ENCODE assay signal across 20 mouse cellular contexts in genomic region chr14:61862931-61863330, GRCm38 (mm10).
DNase-seq lines count a peak whose midpoint lies in the region; ATAC-seq and TF ChIP-seq lines count a peak whose summit lies in the region.
"Had no signal": no experiment of that assay in that cellular context is flagged by ENCODE, and none has a peak within 500 bp of the region (broad histone marks: within the 10 kb centered on the region; RNA-seq: fewer than 3 reads in every experiment).

No protein-coding gene starts in this region.

- DNase-seq in midbrain, embryonic 11.5 days (ENCODE audit: low spot score, missing footprints): peak; percentile 21
- peak; percentile 8 for DNase-seq in ES-E14 (ENCODE audit: low read depth, low spot score)
- DNase-seq in ZHBTc4 (ENCODE audit: low read depth, low spot score): peak; percentile 66
- DNase-seq in thymus, postnatal 4 days: no peak
- DNase-seq in thymus, postnatal 0 days (ENCODE audit: low spot score): no peak
- DNase-seq in natural killer cell, adult 2 months (ENCODE audit: low spot score in 2 of 2): no peak
- DNase-seq: adrenal gland, postnatal 10 days; adrenal gland, postnatal 25 days; cerebellum, adult 11-12 months; cerebellum, adult 2 months; cerebellum, adult 9-10 months; cerebellum, postnatal 10 days; cerebellum, postnatal 25 days; forebrain, postnatal 0 days had no signal

- no peak overlapping the region for H3K4me3 ChIP-seq in midbrain, embryonic 11.5 days (ENCODE audit: low read depth, low read length)
- no peak overlapping the region for H3K4me3 ChIP-seq in midbrain, embryonic 15.5 days
- no peak overlapping the region for H3K4me3 ChIP-seq in ES-E14 (ENCODE audit: insufficient read depth in 1 of 2, low read depth in 1 of 2, low read length in 2 of 2, poor library complexity in 1 of 2, severe bottlenecking in 1 of 2)
- H3K4me3 ChIP-seq in embryonic fibroblast, embryonic 13.5 days (ENCODE audit: insufficient read depth, low read length): no peak overlapping the region
- H3K4me3 ChIP-seq: embryonic facial prominence, embryonic 13.5 days; embryonic facial prominence, embryonic 15.5 days; forebrain, embryonic 13.5 days; forebrain, embryonic 15.5 days had no signal

- no peak overlapping the region for H3K9ac ChIP-seq in midbrain, embryonic 11.5 days (ENCODE audit: low read length)
- no peak overlapping the region for H3K9ac ChIP-seq in midbrain, embryonic 15.5 days
- H3K9ac ChIP-seq in ES-E14 (ENCODE audit: insufficient read depth, low read depth, low read length, poor library complexity, severe bottlenecking): no peak overlapping the region
- H3K9ac ChIP-seq: embryonic facial prominence, embryonic 13.5 days; embryonic facial prominence, embryonic 15.5 days; forebrain, embryonic 13.5 days; forebrain, embryonic 15.5 days; forebrain, postnatal 0 days had no signal

- 90% methylated on average over 6 of the region's 6 CpGs for WGBS in midbrain, embryonic 11.5 days
- 89% methylated on average over 6 of the region's 6 CpGs for WGBS in midbrain, embryonic 15.5 days

- H3K4me1 ChIP-seq in midbrain, embryonic 11.5 days (ENCODE audit: control insufficient read depth, insufficient read depth, low read length): no peaks in the 10 kb centered on the region
- no peaks in the 10 kb centered on the region for H3K4me1 ChIP-seq in midbrain, embryonic 15.5 days
- peaks cover 2% of the 10 kb centered on the region in 2 experiments; a peak in 3 of 4 replicates for H3K4me1 ChIP-seq in ES-E14 (ENCODE audit: control insufficient read depth in 2 of 2, insufficient read depth in 2 of 2, low read length in 2 of 2, poor library complexity in 1 of 2)
- H3K4me1 ChIP-seq in embryonic fibroblast, embryonic 13.5 days (ENCODE audit: control insufficient read depth, insufficient read depth, low read length): peaks cover 12% of the 10 kb centered on the region
- H3K4me1 ChIP-seq: forebrain, embryonic 13.5 days; forebrain, embryonic 15.5 days had no signal

- no peaks in the 10 kb centered on the region for H3K9me3 ChIP-seq in midbrain, embryonic 11.5 days (ENCODE audit: control insufficient read depth, low read length)
- no peaks in the 10 kb centered on the region for H3K9me3 ChIP-seq in midbrain, embryonic 15.5 days
- no peaks in the 10 kb centered on the region for H3K9me3 ChIP-seq in ES-E14 (ENCODE audit: control insufficient read depth, insufficient read depth, low read depth, low read length)
- H3K9me3 ChIP-seq: embryonic facial prominence, embryonic 13.5 days; embryonic facial prominence, embryonic 15.5 days; forebrain, embryonic 13.5 days; forebrain, embryonic 15.5 days had no signal

- no peak overlapping the region for H3K27ac ChIP-seq in midbrain, embryonic 11.5 days (ENCODE audit: low read depth, low read length)
- H3K27ac ChIP-seq in midbrain, embryonic 15.5 days: no peak overlapping the region
- no peak overlapping the region for H3K27ac ChIP-seq in ES-E14 (ENCODE audit: insufficient read depth, low read depth, low read length, poor library complexity, severe bottlenecking)
- peak overlapping the region; percentile 45; the same call in 1 of the 2 replicates for H3K27ac ChIP-seq in embryonic fibroblast, embryonic 13.5 days (ENCODE audit: insufficient read depth, low read length)
- H3K27ac ChIP-seq: embryonic facial prominence, embryonic 13.5 days; embryonic facial prominence, embryonic 15.5 days; forebrain, embryonic 13.5 days; forebrain, embryonic 15.5 days had no signal

- no peaks in the 10 kb centered on the region for H3K36me3 ChIP-seq in midbrain, embryonic 11.5 days (ENCODE audit: control insufficient read depth, insufficient read depth, low read length)
- H3K36me3 ChIP-seq in midbrain, embryonic 15.5 days (replicated peaks): no peaks in the 10 kb centered on the region
- no peaks in the 10 kb centered on the region for H3K36me3 ChIP-seq in ES-E14 (ENCODE audit: control insufficient read depth, insufficient read depth, low read length, poor library complexity, severe bottlenecking)
- H3K36me3 ChIP-seq: embryonic facial prominence, embryonic 13.5 days; embryonic facial prominence, embryonic 15.5 days; forebrain, embryonic 15.5 days had no signal

- no peak for TF ChIP-seq CTCF in embryonic fibroblast, embryonic 13.5 days (IDR thresholded peaks at IDR 0.05; ENCODE audit: borderline replicate concordance, insufficient read depth, low read length)

- no peak for ATAC-seq in midbrain, embryonic 11.5 days (ENCODE audit: low FRiP score)
- ATAC-seq in midbrain, embryonic 15.5 days (replicated peaks): no peak
- ATAC-seq: forebrain, embryonic 13.5 days; forebrain, embryonic 15.5 days; forebrain, postnatal 0 days had no signal

- no peak overlapping the region for H3K4me2 ChIP-seq in midbrain, embryonic 11.5 days
- H3K4me2 ChIP-seq in midbrain, embryonic 15.5 days: no peak overlapping the region
- H3K4me2 ChIP-seq: embryonic facial prominence, embryonic 13.5 days; embryonic facial prominence, embryonic 15.5 days; forebrain, embryonic 13.5 days; forebrain, embryonic 15.5 days had no signal

- no peaks in the 10 kb centered on the region for H3K27me3 ChIP-seq in midbrain, embryonic 11.5 days (ENCODE audit: control insufficient read depth, insufficient read depth, low read length)
- no peaks in the 10 kb centered on the region for H3K27me3 ChIP-seq in midbrain, embryonic 15.5 days (replicated peaks)
- H3K27me3 ChIP-seq: embryonic facial prominence, embryonic 13.5 days; embryonic facial prominence, embryonic 15.5 days; forebrain, embryonic 13.5 days; forebrain, embryonic 15.5 days had no signal

- in situ Hi-C loops in ES-E14 (cut with MboI; ENCODE audit: low sequenced_read_pairs in 2 of 2, unreplicated experiment in 2 of 2): no loop called here

- no peak for TF ChIP-seq POLR2A in embryonic fibroblast, embryonic 13.5 days (IDR thresholded peaks at IDR 0.05; ENCODE audit: low read depth, low read length)

TF ChIP-seq in ES-E14, 5 proteins besides CTCF, POLR2A, EP300 and RAD21:
- TF ChIP-seq HCFC1 (IDR thresholded peaks at IDR 0.05; ENCODE audit: borderline replicate concordance, insufficient read depth, low read length): no peak
- TF ChIP-seq MAFK (IDR thresholded peaks at IDR 0.05; ENCODE audit: insufficient read depth, low read depth, low read length): no peak
TF ChIP-seq in ES-E14: peak in this region for 0.

Comparison
In these comparisons a context has a peak if more than half of its experiments do, and no peak if none do; other contexts are left out.
1. DNase-seq: peak in midbrain, embryonic 11.5 days (single experiment), ES-E14 (single experiment) and ZHBTc4 (single experiment); none in thymus, postnatal 4 days (single experiment), thymus, postnatal 0 days (single experiment) and natural killer cell, adult 2 months (0 of 2).